29 mouse cellular contexts compared by ENCODE assay signal in the genomic region with DNA sequence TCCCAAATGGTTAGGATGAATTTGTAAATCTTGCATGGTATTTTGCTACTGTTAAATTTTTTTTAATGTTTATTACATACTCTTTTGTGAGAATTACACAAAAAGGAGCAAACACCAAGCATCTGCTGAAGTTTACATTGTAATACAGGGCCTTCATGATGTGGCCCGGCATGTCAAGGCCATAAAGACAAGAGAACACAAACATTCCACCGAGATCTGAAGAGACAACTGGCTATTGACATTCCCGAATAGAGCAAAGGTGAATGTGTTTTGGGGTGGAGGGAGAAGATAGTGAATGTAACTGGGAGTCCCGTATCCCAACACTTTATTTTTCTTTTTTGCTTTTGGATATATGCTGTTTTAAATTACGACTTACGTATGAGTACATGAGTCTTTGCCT. TPM values are rescaled to one million over a fixed set of nuclear protein-coding genes. Genes with fewer than 3 reads are reported as not detected.
"Had no signal": no experiment of that assay in that cellular context is flagged by ENCODE, and none has a peak within 500 bp of the region (broad histone marks: within the 10 kb centered on the region; RNA-seq: fewer than 3 reads in every experiment).

No protein-coding gene starts in this region.

- ATAC-seq: lung, postnatal 0 days; midbrain, embryonic 13.5 days; midbrain, embryonic 15.5 days; midbrain, embryonic 16.5 days had no signal

- H3K9ac ChIP-seq: limb, embryonic 12.5 days; limb, embryonic 13.5 days; limb, embryonic 15.5 days; liver, embryonic 13.5 days; liver, embryonic 14.5 days; liver, embryonic 15.5 days; lung, embryonic 14.5 days; lung, embryonic 15.5 days; midbrain, embryonic 12.5 days; midbrain, embryonic 13.5 days; midbrain, embryonic 15.5 days; neural tube, embryonic 12.5 days had no signal

- H3K4me1 ChIP-seq: limb, embryonic 15.5 days; liver, embryonic 15.5 days; megakaryocyte, embryonic 14.5 days; midbrain, embryonic 13.5 days; midbrain, embryonic 15.5 days; neural tube, embryonic 12.5 days had no signal

- H3K4me2 ChIP-seq: limb, embryonic 12.5 days; limb, embryonic 13.5 days; limb, embryonic 15.5 days; liver, embryonic 11.5 days; liver, embryonic 13.5 days; liver, embryonic 15.5 days; lung, embryonic 14.5 days; lung, embryonic 15.5 days; midbrain, embryonic 11.5 days; midbrain, embryonic 12.5 days; midbrain, embryonic 13.5 days; midbrain, embryonic 15.5 days; neural tube, embryonic 12.5 days had no signal

- H3K4me3 ChIP-seq: left cerebral cortex, adult 2 months; limb, embryonic 10.5 days; limb, embryonic 12.5 days; limb, embryonic 13.5 days; limb, embryonic 15.5 days; liver, embryonic 13.5 days; liver, embryonic 15.5 days; lung, embryonic 15.5 days; megakaryocyte, embryonic 14.5 days; midbrain, embryonic 10.5 days; midbrain, embryonic 12.5 days; midbrain, embryonic 13.5 days; midbrain, embryonic 15.5 days; myocyte; neural tube, embryonic 12.5 days had no signal

- H3K9me3 ChIP-seq: limb, embryonic 10.5 days; limb, embryonic 12.5 days; limb, embryonic 13.5 days; limb, embryonic 15.5 days; liver, embryonic 13.5 days; liver, embryonic 15.5 days; lung, embryonic 15.5 days; megakaryocyte, embryonic 14.5 days; midbrain, embryonic 10.5 days; midbrain, embryonic 12.5 days; midbrain, embryonic 13.5 days; midbrain, embryonic 15.5 days; neural tube, embryonic 12.5 days had no signal

- DNase-seq: left cerebral cortex, postnatal 4 days; liver, embryonic 13.5 days; lung, adult 18-20 months; lung, adult 2 months; lung, embryonic 14.5 days; lung, postnatal 14 days; lung, postnatal 36 days; lung, postnatal 4 days; midbrain, embryonic 14.5 days had no signal

- H3K27ac ChIP-seq: left cerebral cortex, adult 2 months; limb, embryonic 10.5 days; limb, embryonic 12.5 days; limb, embryonic 13.5 days; limb, embryonic 15.5 days; liver, embryonic 13.5 days; liver, embryonic 14.5 days; liver, embryonic 15.5 days; lung, embryonic 15.5 days; macrophage; midbrain, embryonic 10.5 days; midbrain, embryonic 12.5 days; midbrain, embryonic 13.5 days; midbrain, embryonic 15.5 days; neural tube, embryonic 12.5 days had no signal

- H3K27me3 ChIP-seq: limb, embryonic 12.5 days; limb, embryonic 13.5 days; limb, embryonic 15.5 days; liver, embryonic 13.5 days; liver, embryonic 15.5 days; lung, embryonic 15.5 days; midbrain, embryonic 15.5 days; neural tube, embryonic 12.5 days had no signal

- H3K36me3 ChIP-seq: limb, embryonic 10.5 days; limb, embryonic 12.5 days; limb, embryonic 13.5 days; limb, embryonic 15.5 days; liver, embryonic 13.5 days; liver, embryonic 15.5 days; lung, embryonic 15.5 days; midbrain, embryonic 10.5 days; midbrain, embryonic 12.5 days; midbrain, embryonic 13.5 days; midbrain, embryonic 15.5 days; neural tube, embryonic 12.5 days had no signal

RNA-seq across cellular contexts. Expression of a gene that starts 20.2 kb away (rescaled TPM):
- polyA plus RNA-seq: macrophage, myocyte had no signal
